Mouse (Mus musculus) forelimb bud, embryonic 11.5 days (tissue): Measurements from ENCODE around the gene Polr3h.
"Not testable (repeated sequence)": the region's sequence is repeated elsewhere in the genome, so short reads cannot be mapped to it uniquely, and the experiment has no call there.

Experiments used
- DNase-seq: peaks from one replicate; pipeline ENCODE4 v3.0.0-alpha.2; 2012; ENCODE audit warnings: low read depth, low spot score

The Polr3h gene

GRCm38 (mm10) chr15:81925760-81926445, at the start of gene Polr3h:
Gene Polr3h, minus strand, starts transcription at chr15:81926240.
- DNase-seq, result peak; percentile 98

- DNase-seq, result not testable (repeated sequence)
Observed at GRCm38 (mm10) chr15:81975156-81975555, 49.1 kb upstream of the Polr3h start.

GRCm38 (mm10) chr15:81970498-81970897, 44.5 kb upstream of the Polr3h start:
- not testable (repeated sequence) for DNase-seq

GRCm38 (mm10) chr15:81969635-81970034, 43.6 kb upstream of the Polr3h start:
- not testable (repeated sequence) for DNase-seq

- no peak for DNase-seq
Observed at GRCm38 (mm10) chr15:81969173-81969572, 43.1 kb upstream of the Polr3h start.

- no peak for DNase-seq
Observed at GRCm38 (mm10) chr15:81968447-81968846, 42.4 kb upstream of the Polr3h start.

GRCm38 (mm10) chr15:81967821-81968220, 41.8 kb upstream of the Polr3h start:
- no peak for DNase-seq

GRCm38 (mm10) chr15:81966062-81966829, 40.2 kb upstream of the Polr3h start:
- no peak for DNase-seq

- no peak for DNase-seq
Observed at GRCm38 (mm10) chr15:81964980-81965545, 39.0 kb upstream of the Polr3h start.

- no peak for DNase-seq
Observed at GRCm38 (mm10) chr15:81964262-81964661, 38.2 kb upstream of the Polr3h start.

- DNase-seq, result no peak
Observed at GRCm38 (mm10) chr15:81961078-81961451, 35.0 kb upstream of the Polr3h start.

- peak; percentile 96 for DNase-seq
Observed at GRCm38 (mm10) chr15:81960171-81961077, 34.4 kb upstream of the Polr3h start, which contains the start of gene Pmm1. Gene Pmm1, minus strand, starts transcription at chr15:81960930.

GRCm38 (mm10) chr15:81958906-81959305, 32.9 kb upstream of the Polr3h start:
- no peak for DNase-seq

- no peak for DNase-seq
Observed at GRCm38 (mm10) chr15:81957598-81957997, 31.6 kb upstream of the Polr3h start.

GRCm38 (mm10) chr15:81956457-81956856, 30.4 kb upstream of the Polr3h start:
- peak; percentile 34 for DNase-seq

- no peak for DNase-seq
Observed at GRCm38 (mm10) chr15:81955414-81955813, 29.4 kb upstream of the Polr3h start.

- no peak for DNase-seq
Observed at GRCm38 (mm10) chr15:81954716-81955115, 28.7 kb upstream of the Polr3h start.

GRCm38 (mm10) chr15:81954151-81954583, 28.1 kb upstream of the Polr3h start:
- no peak for DNase-seq

- DNase-seq, result no peak
Observed at GRCm38 (mm10) chr15:81952310-81952709, 26.3 kb upstream of the Polr3h start.

GRCm38 (mm10) chr15:81951159-81951558, 25.1 kb upstream of the Polr3h start:
- no peak for DNase-seq

GRCm38 (mm10) chr15:81950716-81951115, 24.7 kb upstream of the Polr3h start:
- no peak for DNase-seq
